Mouse (Mus musculus): ENCODE measurements at regions not wholly inside any gene's neighbourhood (a gene's known extent, or its start where the extent isn't known, plus 50 kb on each side); places are given as distances from the start of the nearest gene placed in this dataset.

DNA sequence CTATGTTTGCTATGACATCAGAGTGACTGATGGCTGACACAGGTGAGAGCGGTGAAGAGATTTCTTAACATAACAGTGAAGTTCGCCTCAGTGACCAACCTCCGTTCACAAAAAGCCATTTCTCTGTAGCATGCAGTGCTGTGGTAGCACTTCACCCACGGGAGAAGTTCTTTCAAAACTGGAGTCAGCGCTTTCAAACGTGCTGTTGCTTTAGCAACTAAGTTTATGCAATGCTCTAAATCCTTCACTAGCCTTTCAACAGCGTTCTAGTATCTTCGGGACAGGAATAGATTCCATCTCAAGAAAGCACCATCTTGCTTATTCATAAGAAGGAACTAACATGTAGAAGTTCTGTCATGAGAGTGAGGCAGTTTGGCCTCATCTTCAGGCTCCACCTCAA lies 146.5 kb upstream of the Cdyl start:
- no peak for TF ChIP-seq GATA1 (IDR thresholded peaks at IDR 0.05; ENCODE audit: low read length)
- no peak for TF ChIP-seq TAL1 (IDR thresholded peaks at IDR 0.05; ENCODE audit: low read length)

All from erythroblast, embryonic 14.5 days (primary cell).